Mouse (Mus musculus) CH12.LX (cell line): Measurements from ENCODE around the gene Nek11.

Experiments
- BHLHE40 ChIP-seq: IDR thresholded peaks from 2 replicates; pipeline ENCODE4 v1.6.1; 2011; ENCODE audit warnings: mild to moderate bottlenecking, low read depth, low read length, improper control_type of control experiment
- CHD1 ChIP-seq: IDR thresholded peaks from 2 replicates; pipeline ENCODE4 v1.6.1; 2012; ENCODE audit warnings: low read depth, low read length, improper control_type of control experiment, inconsistent platforms
- CTCF ChIP-seq, 2 experiments: IDR thresholded peaks in 1 of 2; conservative IDR thresholded peaks in 1 of 2; 2 replicates each; pipeline ENCODE4 v1.5.1; 2011 to 2012; ENCODE audit warnings: low read depth in 2 of 2, low read length in 2 of 2, improper control_type of control experiment in 1 of 2, inconsistent platforms in 1 of 2, mild to moderate bottlenecking in 1 of 2, moderate library complexity in 1 of 2
- HCFC1 ChIP-seq: IDR thresholded peaks from 2 replicates; pipeline ENCODE4 v1.6.1; 2012; ENCODE audit warnings: low read depth, mild to moderate bottlenecking, inconsistent platforms, low read length, improper control_type of control experiment
- MAFK ChIP-seq: IDR thresholded peaks from 2 replicates; pipeline ENCODE4 v1.6.1; 2011; ENCODE audit warnings: low read length, improper control_type of control experiment; ENCODE audit not compliant: insufficient replicate concordance
- MXI1 ChIP-seq: IDR thresholded peaks from 2 replicates; pipeline ENCODE4 v1.6.1; 2011; ENCODE audit warnings: mild to moderate bottlenecking, low read depth, low read length, improper control_type of control experiment
- POLR2A ChIP-seq: IDR thresholded peaks from 2 replicates; pipeline ENCODE4 v1.6.1; 2011; ENCODE audit warnings: low read depth, mild to moderate bottlenecking, improper control_type of control experiment, low read length
- RAD21 ChIP-seq: IDR thresholded peaks from 2 replicates; pipeline ENCODE4 v1.6.1; 2011; ENCODE audit warnings: low read depth, mild to moderate bottlenecking, low read length, improper control_type of control experiment, moderate library complexity
- TBP ChIP-seq: conservative IDR thresholded peaks from 2 replicates; pipeline ENCODE4 v1.6.1; 2011; ENCODE audit warnings: low read depth, low read length, improper control_type of control experiment
- ZC3H11A ChIP-seq: IDR thresholded peaks from 2 replicates; pipeline ENCODE4 v1.6.1; 2012; ENCODE audit warnings: low read depth, mild to moderate bottlenecking, inconsistent platforms, low read length, improper control_type of control experiment
- ZKSCAN1 ChIP-seq: IDR thresholded peaks from 2 replicates; pipeline ENCODE4 v1.6.1; 2012; ENCODE audit warnings: low read depth, inconsistent platforms, low read length, improper control_type of control experiment, borderline replicate concordance
- ZMIZ1 ChIP-seq: IDR thresholded peaks from 2 replicates; pipeline ENCODE4 v1.6.1; 2012; ENCODE audit warnings: low read depth, mild to moderate bottlenecking, inconsistent platforms, low read length, improper control_type of control experiment

DNA sequence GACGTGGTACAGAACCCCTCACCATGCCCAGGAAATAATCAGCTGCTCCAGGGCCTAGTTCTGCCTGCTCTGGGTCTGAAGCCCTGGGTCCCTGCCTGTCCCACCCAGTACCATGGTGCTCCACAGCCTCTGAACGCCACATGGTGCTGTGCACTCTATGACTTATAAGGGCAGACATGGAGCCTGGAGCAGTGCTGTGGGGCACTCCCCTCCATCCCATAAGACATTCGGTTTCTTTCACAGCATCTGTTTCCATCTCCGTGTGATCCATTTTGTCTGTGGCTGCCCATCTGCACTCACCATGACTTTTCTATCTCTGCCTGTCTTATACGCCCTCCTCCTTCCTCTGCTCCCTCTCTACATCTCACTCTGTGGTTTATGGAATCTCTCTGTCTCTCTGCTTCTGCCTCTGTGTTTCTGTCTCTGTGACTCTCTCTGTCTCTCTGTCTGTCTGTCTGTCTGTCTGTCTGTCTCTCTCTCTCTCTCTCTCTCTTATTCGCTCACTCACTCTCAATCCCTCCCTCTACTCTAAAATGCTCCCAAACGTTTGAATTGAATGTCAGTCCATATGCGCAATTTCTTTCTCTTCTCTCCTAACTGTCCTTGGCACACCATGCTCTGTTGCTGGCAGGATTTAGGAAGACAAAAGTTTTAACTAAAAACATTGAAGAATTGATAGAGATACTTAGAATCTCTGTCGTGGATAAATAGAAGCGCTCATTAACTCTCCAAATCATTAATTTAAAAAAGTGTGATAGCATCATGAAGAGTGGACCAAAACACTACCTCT lies 46.9 kb downstream of the Nek11 start:
- TF ChIP-seq POLR2A (no peak), CTCF (conservative IDR thresholded peaks at IDR 0.05 in 1 of 2, IDR thresholded peaks at IDR 0.05 in 1 of 2; ENCODE audit: low read depth in 2 of 2, low read length in 2 of 2) (no peak), RAD21 (no peak), ZKSCAN1 (no peak), MXI1 (no peak), BHLHE40 (no peak), MAFK (no peak), HCFC1 (no peak), ZC3H11A (no peak), CHD1 (no peak), TBP (no peak), ZMIZ1 (no peak)
